In the genomic region with DNA sequence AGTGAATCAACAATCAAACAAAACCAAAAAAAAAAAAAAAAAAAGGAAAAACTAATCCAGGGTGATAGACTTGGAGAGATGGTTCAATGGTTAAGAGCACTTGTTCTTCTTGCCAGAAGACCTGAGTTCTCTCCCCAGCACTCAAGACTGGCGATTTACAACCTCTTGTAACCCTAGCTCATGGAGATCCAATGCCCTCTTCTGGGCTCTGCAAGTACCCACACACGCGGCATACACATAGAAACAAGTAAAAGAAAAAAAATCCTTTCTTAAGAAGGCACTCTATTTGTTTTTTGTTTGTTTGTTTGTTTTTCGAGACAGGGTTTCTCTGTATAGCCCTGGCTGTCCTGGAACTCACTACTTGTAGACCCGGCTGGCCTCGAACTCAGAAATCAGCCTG, we compare ENCODE assay signal across 8 mouse cellular contexts. TPM values are rescaled to one million over a fixed set of nuclear protein-coding genes. Genes with fewer than 3 reads are reported as not detected.
DNase-seq lines count a peak whose midpoint lies in the region; ATAC-seq and TF ChIP-seq lines count a peak whose summit lies in the region.

No protein-coding gene starts in this region.

- no peak for DNase-seq in layer of hippocampus, adult 2 months (ENCODE audit: low spot score in 2 of 2)
- DNase-seq in layer of hippocampus, adult 11-12 months (ENCODE audit: low spot score) = no peak
- no peak for DNase-seq in embryonic facial prominence, embryonic 11.5 days (ENCODE audit: low spot score)
- peak; percentile 49 for DNase-seq in naive thymus-derived CD4-positive, alpha-beta T cell, adult 2 months (ENCODE audit: low read depth)
- no peak for DNase-seq in gastrocnemius, postnatal 14 days
- no peak for DNase-seq in adrenal gland, postnatal 4 days (ENCODE audit: low spot score in 2 of 2)
- no peak for DNase-seq in cerebellum, adult 18-20 months

- H3K27ac ChIP-seq in layer of hippocampus, adult 2 months = peak overlapping the region; percentile 96
- peak overlapping the region; percentile 16; the same call in 1 of the 2 replicates for H3K27ac ChIP-seq in embryonic facial prominence, embryonic 11.5 days (replicated peaks; ENCODE audit: low read depth, low read length)
- H3K27ac ChIP-seq in intestine, embryonic 15.5 days = peak overlapping the region; percentile 22; the same call in 1 of the 2 replicates

- no peaks in the 10 kb centered on the region for H3K27me3 ChIP-seq in embryonic facial prominence, embryonic 11.5 days (ENCODE audit: control insufficient read depth, insufficient read depth, low read length)
- H3K27me3 ChIP-seq in intestine, embryonic 15.5 days (replicated peaks) = no peaks in the 10 kb centered on the region

- H3K4me2 ChIP-seq in embryonic facial prominence, embryonic 11.5 days (ENCODE audit: low read depth, low read length) = no peak overlapping the region
- H3K4me2 ChIP-seq in intestine, embryonic 15.5 days (replicated peaks) = peak overlapping the region; percentile 78

- no peaks in the 10 kb centered on the region; the same call in none of the 2 replicates for H3K4me1 ChIP-seq in embryonic facial prominence, embryonic 11.5 days (ENCODE audit: control insufficient read depth, insufficient read depth, low read length)
- peaks cover 6% of the 10 kb centered on the region; the same call in 1 of the 2 replicates for H3K4me1 ChIP-seq in intestine, embryonic 15.5 days (replicated peaks)

- H3K9ac ChIP-seq in embryonic facial prominence, embryonic 11.5 days (replicated peaks; ENCODE audit: low read length) = no peak overlapping the region
- no peak overlapping the region; the same call in 1 of the 2 replicates for H3K9ac ChIP-seq in intestine, embryonic 15.5 days

- H3K4me3 ChIP-seq in layer of hippocampus, adult 2 months = peak overlapping the region; percentile 86; the same call in 1 of the 2 replicates
- no peak overlapping the region; the same call in 1 of the 2 replicates for H3K4me3 ChIP-seq in embryonic facial prominence, embryonic 11.5 days (ENCODE audit: low read depth, low read length)
- 0 out of 2 replicates have a peak overlapping the region, but pooled peaks have one; percentile 79 for H3K4me3 ChIP-seq in intestine, embryonic 15.5 days (replicated peaks)

- intact Hi-C loops in gastrocnemius, postnatal 14 days (cut with DNase I; ENCODE audit: low total_unique reads) = no loop called here

- no peak for TF ChIP-seq CTCF in layer of hippocampus, adult 2 months (conservative IDR thresholded peaks at IDR 0.05)

- WGBS in embryonic facial prominence, embryonic 11.5 days = 86% methylated on average over 6 of the region's 6 CpGs
- WGBS in intestine, embryonic 15.5 days = 83% methylated on average over 6 of the region's 6 CpGs

- H3K36me3 ChIP-seq in embryonic facial prominence, embryonic 11.5 days (replicated peaks; ENCODE audit: control insufficient read depth, insufficient read depth, low read depth, low read length) = peaks cover 5% of the 10 kb centered on the region
- H3K36me3 ChIP-seq in intestine, embryonic 15.5 days = peaks cover 16% of the 10 kb centered on the region

- H3K9me3 ChIP-seq in embryonic facial prominence, embryonic 11.5 days (replicated peaks; ENCODE audit: control insufficient read depth, low read length) = no peaks in the 10 kb centered on the region
- no peaks in the 10 kb centered on the region for H3K9me3 ChIP-seq in intestine, embryonic 15.5 days

- no peak for ATAC-seq in embryonic facial prominence, embryonic 11.5 days (replicated peaks; ENCODE audit: insufficient number of reproducible peaks, low FRiP score, low TSS enrichment, low read depth)
- peak; percentile 24; the same call in 1 of the 2 replicates for ATAC-seq in intestine, embryonic 15.5 days

RNA-seq across cellular contexts. Expression of a gene that starts 0.8 kb away (rescaled TPM):
- 10 to 100 TPM; 61.1 to 67.4 TPM for total RNA-seq in layer of hippocampus, adult 2 months (2021)
- 40.9 and 50.1 TPM in 2 replicates for polyA plus RNA-seq in embryonic facial prominence, embryonic 11.5 days (2014; fragmentation: Nextera tagmentation; extraction: Ambion mirVana)
- 44.3 and 48.5 TPM in 2 replicates for polyA plus RNA-seq in intestine, embryonic 15.5 days (2015; fragmentation: Nextera tagmentation; extraction: Ambion mirVana)
- 10 to 100 TPM; 14.8 to 14.9 TPM for total RNA-seq in gastrocnemius, postnatal 14 days (2021)
- total RNA-seq in adrenal gland, postnatal 4 days (2021) = 10 to 100 TPM; 56.5 to 58.3 TPM

RNA-seq across cellular contexts. Expression of a gene that starts 12.5 kb away (rescaled TPM):
- 100 to 1,000 TPM; 165 to 169 TPM for total RNA-seq in layer of hippocampus, adult 2 months (2021)
- 15.1 and 17.3 TPM in 2 replicates for polyA plus RNA-seq in embryonic facial prominence, embryonic 11.5 days (2014; fragmentation: Nextera tagmentation; extraction: Ambion mirVana)
- 11.8 and 13.6 TPM in 2 replicates for polyA plus RNA-seq in intestine, embryonic 15.5 days (2015; fragmentation: Nextera tagmentation; extraction: Ambion mirVana)
- total RNA-seq in gastrocnemius, postnatal 14 days (2021) = 10 to 100 TPM; 15.9 to 17.5 TPM
- total RNA-seq in adrenal gland, postnatal 4 days (2021) = 10 to 100 TPM; 58.3 to 58.7 TPM

RNA-seq across cellular contexts. Expression of a gene that starts 15.4 kb away (rescaled TPM):
- total RNA-seq in layer of hippocampus, adult 2 months (2021) = 1 to 10 TPM; 2.0 TPM
- polyA plus RNA-seq in embryonic facial prominence, embryonic 11.5 days (2014; fragmentation: Nextera tagmentation; extraction: Ambion mirVana) = 0.11 TPM in 1 of 2 replicates, not detected in the other
- 0.08 TPM in 1 of 2 replicates, not detected in the other for polyA plus RNA-seq in intestine, embryonic 15.5 days (2015; fragmentation: Nextera tagmentation; extraction: Ambion mirVana)
- total RNA-seq in gastrocnemius, postnatal 14 days (2021) = 10 to 100 TPM; 58.9 to 61.2 TPM
- total RNA-seq in adrenal gland, postnatal 4 days (2021) = under 1 TPM; 0.53 to 0.79 TPM

RNA-seq across cellular contexts. Expression of a gene that starts 35.2 kb away (rescaled TPM):
- total RNA-seq in layer of hippocampus, adult 2 months (2021) = 1 to 10 TPM; 1.0 to 1.1 TPM
- polyA plus RNA-seq in embryonic facial prominence, embryonic 11.5 days (2014; fragmentation: Nextera tagmentation; extraction: Ambion mirVana) = 20.8 and 20.9 TPM in 2 replicates
- 13.1 and 13.5 TPM in 2 replicates for polyA plus RNA-seq in intestine, embryonic 15.5 days (2015; fragmentation: Nextera tagmentation; extraction: Ambion mirVana)
- total RNA-seq in gastrocnemius, postnatal 14 days (2021) = under 1 TPM; 0.11 to 0.47 TPM
- total RNA-seq in adrenal gland, postnatal 4 days (2021) = 1 to 10 TPM; 4.8 to 6.0 TPM

RNA-seq across cellular contexts. Expression of a gene that starts 35.6 kb away (rescaled TPM):
- 100 to 1,000 TPM; 122 to 138 TPM for total RNA-seq in layer of hippocampus, adult 2 months (2021)
- 81.0 and 84.5 TPM in 2 replicates for polyA plus RNA-seq in embryonic facial prominence, embryonic 11.5 days (2014; fragmentation: Nextera tagmentation; extraction: Ambion mirVana)
- 77.8 and 80.2 TPM in 2 replicates for polyA plus RNA-seq in intestine, embryonic 15.5 days (2015; fragmentation: Nextera tagmentation; extraction: Ambion mirVana)
- total RNA-seq in gastrocnemius, postnatal 14 days (2021) = 10 to 100 TPM; 38.2 to 45.5 TPM
- total RNA-seq in adrenal gland, postnatal 4 days (2021) = 100 to 1,000 TPM; 136 to 152 TPM

Comparison
In these comparisons a context has a peak if more than half of its experiments do, and no peak if none do; other contexts are left out.
1. H3K27ac ChIP-seq: peak in every context shown above with its lines; median percentile 96 in layer of hippocampus, adult 2 months; 22 in intestine, embryonic 15.5 days; 16 in embryonic facial prominence, embryonic 11.5 days.
2. RNA of a gene that starts 15.4 kb away (total RNA-seq): 58.9 to 61.2 TPM in gastrocnemius, postnatal 14 days; 2.0 TPM in layer of hippocampus, adult 2 months and 0.53 to 0.79 TPM in adrenal gland, postnatal 4 days; every median in the first group is over 10 times any median in the second.